Mouse (Mus musculus) embryo, embryonic 11.5 days (tissue): ENCODE measurements around the gene Irak4.
A peak's percentile ranks its signal among the peaks of the same experiment; 100 is the strongest.

Experiments
- DNase-seq: peaks from one replicate; pipeline ENCODE4 v3.0.0-alpha.2; 2012; ENCODE audit warnings: low read depth, low spot score

Irak4 gene

GRCm38 (mm10) chr15:94543409-94544051 is at the start of gene Irak4, which contains the start of gene Pus7l:
TSS of gene Irak4 (plus strand) at chr15:94543643.
TSS of gene Pus7l (minus strand) at chr15:94543547.
- DNase-seq, result peak; percentile 92

GRCm38 (mm10) chr15:94494445-94494844 is 49.0 kb upstream of the Irak4 start:
- no peak for DNase-seq

- DNase-seq, result no peak
These were observed 47.5 kb upstream of the Irak4 start for GRCm38 (mm10) chr15:94495936-94496335.

- DNase-seq, result no peak
These were observed 44.2 kb upstream of the Irak4 start for GRCm38 (mm10) chr15:94499260-94499659.

GRCm38 (mm10) chr15:94503451-94504215 is 39.8 kb upstream of the Irak4 start:
- no peak for DNase-seq

- DNase-seq, result no peak
These were observed 25.4 kb upstream of the Irak4 start for GRCm38 (mm10) chr15:94517913-94518491.

GRCm38 (mm10) chr15:94520205-94520900 is 23.1 kb upstream of the Irak4 start:
- DNase-seq, result peak; percentile 67

- DNase-seq, result no peak
These were observed 22.5 kb upstream of the Irak4 start for GRCm38 (mm10) chr15:94520959-94521358.

GRCm38 (mm10) chr15:94523251-94523650 is 20.2 kb upstream of the Irak4 start:
- no peak for DNase-seq

- no peak for DNase-seq
These were observed 18.5 kb upstream of the Irak4 start for GRCm38 (mm10) chr15:94524956-94525355.

GRCm38 (mm10) chr15:94530519-94530918 is 12.9 kb upstream of the Irak4 start:
- DNase-seq, result no peak

GRCm38 (mm10) chr15:94532306-94532705 is 11.1 kb upstream of the Irak4 start:
- DNase-seq, result no peak

- DNase-seq, result no peak
These were observed 10.5 kb upstream of the Irak4 start for GRCm38 (mm10) chr15:94532956-94533355.

- DNase-seq, result no peak
These were observed 7.9 kb upstream of the Irak4 start for GRCm38 (mm10) chr15:94535521-94535920.

GRCm38 (mm10) chr15:94539296-94539695 is 4.1 kb upstream of the Irak4 start:
- no peak for DNase-seq

GRCm38 (mm10) chr15:94542567-94543408 is 655 bp upstream of the Irak4 start:
- DNase-seq, result no peak

GRCm38 (mm10) chr15:94544052-94544636 is 701 bp downstream of the Irak4 start:
- no peak for DNase-seq

- DNase-seq, result no peak
These were observed 1.4 kb downstream of the Irak4 start for GRCm38 (mm10) chr15:94544844-94545243.

- DNase-seq, result no peak
These were observed 10.1 kb downstream of the Irak4 start for GRCm38 (mm10) chr15:94553536-94553935.

- DNase-seq, result peak; percentile 74
These were observed 14.0 kb downstream of the Irak4 start for GRCm38 (mm10) chr15:94557442-94557841.
